Mouse (Mus musculus) layer of hippocampus, adult 6 months (tissue): ENCODE data around the gene Tubb1. TPM values are rescaled to one million over a fixed set of nuclear protein-coding genes. Genes with fewer than 3 reads are reported as not detected.

Experiments used
- long read RNA-seq, 2 experiments: library from polyadenylated mRNA; unstranded; transcript quantifications; one replicate each; pipeline ENCODE4 v2.0.0; 2019 to 2020
- polyA plus RNA-seq: library from polyadenylated mRNA; unstranded; fragments of <200 nt; fragmentation: Nextera tagmentation; gene quantifications from 2 replicates; pipeline ENCODE4 v1.2.3, GENCODE M21; 2021

Tubb1 gene
- not detected in 2 replicates for polyA plus RNA-seq
- long read RNA-seq, experiment 1 = 0 reads
- long read RNA-seq, experiment 2 = 0 reads

DNA sequence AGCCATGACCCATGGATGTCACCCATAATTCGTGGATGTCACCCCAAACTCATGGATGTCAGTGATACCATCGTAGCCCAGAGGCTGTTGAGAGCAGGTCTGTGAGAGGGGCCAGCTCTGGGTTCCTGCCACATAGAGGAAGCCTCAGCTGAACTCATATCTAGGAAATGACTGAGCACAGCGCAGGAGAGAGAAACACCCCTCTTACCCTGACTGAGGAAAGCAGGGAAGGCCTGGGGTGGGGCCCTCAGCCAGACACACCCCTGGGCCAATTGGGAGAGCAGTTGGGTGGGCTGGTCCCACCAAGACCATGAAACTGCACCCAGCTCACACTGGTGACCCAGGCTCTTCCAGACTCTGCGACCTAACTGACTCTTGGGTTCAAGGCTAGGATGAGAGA is at the start of gene Tubb1:
Gene Tubb1 (plus strand): TSS at position 343 of the 400 bp plus-strand sequence.

DNA sequence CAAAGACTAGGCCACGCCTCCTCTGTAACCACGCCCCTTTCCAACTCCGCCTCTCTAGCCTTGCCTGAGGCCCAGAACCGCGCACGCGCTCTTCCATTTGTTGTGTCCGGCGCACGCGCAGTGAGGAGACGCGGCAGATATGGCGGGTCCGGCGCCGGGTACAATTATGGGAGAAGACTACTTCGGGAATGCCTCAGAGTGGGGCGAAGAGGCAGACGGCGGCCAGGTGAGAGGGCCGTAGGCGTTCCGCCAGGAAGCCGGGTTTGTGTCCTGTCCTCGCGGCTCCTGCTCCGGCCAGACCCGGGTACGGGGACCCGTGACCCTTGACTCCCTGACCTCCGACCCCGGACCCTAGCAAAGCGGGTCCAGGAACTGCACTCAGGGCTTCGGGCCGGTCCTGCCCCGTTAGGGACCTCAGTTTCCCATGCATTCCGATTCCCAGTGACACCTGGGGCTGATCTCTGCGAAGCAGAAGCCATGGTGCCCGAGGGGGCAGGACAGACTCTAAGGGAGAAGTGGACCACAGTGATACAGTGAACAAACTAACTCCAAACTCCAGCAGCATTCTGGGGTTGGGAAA is 34.7 kb upstream of the Tubb1 start, which contains the start of gene Nelfcd:
Gene Nelfcd (plus strand): TSS at position 74 of the 580 bp plus-strand sequence.

DNA sequence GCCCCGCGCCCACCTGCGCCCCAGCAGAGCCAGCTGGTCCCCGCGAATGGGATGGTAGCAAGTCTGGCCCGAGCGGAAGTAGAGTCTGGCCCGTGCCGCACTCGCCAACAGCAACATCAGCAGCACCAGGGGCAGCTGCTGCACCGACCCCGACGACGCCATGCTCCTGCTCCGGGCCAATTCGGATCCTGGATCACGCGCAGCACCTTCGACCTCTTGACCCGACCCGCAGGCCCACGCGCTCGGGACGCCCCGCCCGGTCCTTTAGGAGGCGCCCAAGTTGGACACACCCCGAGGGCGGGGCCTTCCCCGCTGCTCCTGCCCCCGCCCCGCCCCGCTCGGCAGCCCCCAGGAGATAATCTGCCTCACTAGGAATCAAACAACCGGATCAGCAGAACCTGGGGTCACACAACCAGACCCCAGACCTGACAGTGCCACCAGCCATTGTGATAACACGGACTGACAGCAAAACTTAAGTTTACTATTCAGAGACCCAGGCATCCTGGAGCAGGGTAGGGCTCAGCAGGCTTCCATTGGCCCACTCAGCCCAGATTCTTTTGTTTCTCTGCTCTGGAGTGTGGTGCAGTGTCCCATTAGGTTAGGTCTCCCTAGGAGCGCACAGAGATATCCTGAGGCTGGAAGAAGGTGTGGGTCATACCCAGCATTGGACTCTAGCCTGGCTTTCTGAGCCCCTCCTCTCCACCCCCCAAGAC is 11.6 kb upstream of the Tubb1 start, which contains the start of gene Ctsz:
Gene Ctsz (minus strand): TSS at position 303 of the 713 bp plus-strand sequence.

DNA sequence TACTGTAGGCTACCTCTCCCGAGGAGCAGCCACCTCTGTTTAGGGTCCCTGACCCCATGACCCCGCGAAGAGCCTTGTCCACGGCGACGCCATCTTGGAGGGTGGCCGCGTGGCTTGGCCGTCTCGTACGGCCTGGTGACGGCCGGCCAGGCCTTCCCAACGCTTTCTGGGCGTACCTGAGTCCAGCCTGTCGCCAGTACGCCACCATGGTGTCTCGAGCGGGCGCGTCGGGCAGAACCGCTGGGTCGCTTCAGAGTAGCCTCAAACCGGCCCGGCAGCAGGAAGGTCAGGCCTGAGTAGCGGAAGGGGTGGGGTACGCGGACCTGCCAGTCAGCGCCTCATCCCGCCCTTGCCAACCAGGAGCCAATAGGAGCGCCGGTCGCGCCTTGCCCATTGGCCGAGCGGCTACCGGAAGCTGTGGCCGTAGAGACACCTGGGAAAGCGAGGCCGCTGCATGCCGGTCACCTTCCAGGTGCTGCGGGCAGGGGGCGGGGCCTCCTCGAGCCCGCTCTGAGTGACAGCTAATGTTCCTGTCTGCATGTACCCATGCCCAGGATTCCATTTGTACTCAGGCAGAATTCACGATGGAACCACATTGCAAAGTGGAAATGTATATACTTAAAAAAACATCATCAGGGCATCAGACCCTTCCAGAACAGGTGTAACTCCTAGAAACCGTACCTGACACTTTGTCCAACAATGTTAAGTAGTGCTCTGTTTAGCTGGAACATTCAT is 13.5 kb downstream of the Tubb1 start, which contains the start of gene Atp5e:
Gene Atp5e (minus strand): TSS at position 317 of the 735 bp plus-strand sequence.

DNA sequence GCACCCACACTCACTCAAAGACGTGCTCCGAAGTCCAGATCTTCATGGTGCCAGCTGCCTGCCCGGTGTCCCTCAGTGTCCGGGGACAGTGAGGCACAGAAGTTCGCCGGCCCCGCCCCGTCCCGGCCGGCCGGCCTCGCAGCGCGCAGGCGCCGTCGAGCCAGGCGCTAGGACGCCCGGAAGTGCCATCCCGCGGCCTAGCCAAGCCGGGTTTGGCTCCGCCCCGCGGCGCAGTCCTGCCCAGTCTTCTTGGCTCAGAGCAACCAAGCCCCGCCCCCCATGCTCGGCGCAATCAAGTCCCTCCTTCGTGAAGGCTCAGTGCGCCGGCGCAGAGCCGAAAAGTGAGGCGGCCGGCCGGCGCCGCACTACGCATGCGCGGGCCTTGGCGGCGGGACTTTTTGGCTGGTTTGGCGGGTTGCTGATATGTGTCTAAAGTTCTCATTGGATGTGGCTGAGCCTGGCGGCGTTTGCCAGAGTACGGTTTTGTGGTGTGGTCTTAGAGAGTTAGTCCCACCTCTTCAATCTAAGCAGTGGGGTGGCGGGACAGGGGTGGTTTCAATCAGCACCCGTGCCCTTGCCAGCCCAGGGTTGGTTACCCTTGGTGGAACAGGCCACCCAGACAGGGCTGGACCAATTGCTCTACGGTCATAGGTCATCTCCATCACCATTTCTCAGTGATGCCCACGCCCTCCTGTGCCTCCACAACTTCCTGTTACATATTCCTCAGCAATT is 22.5 kb downstream of the Tubb1 start, which contains the start of gene Prelid3b:
Gene Prelid3b (minus strand): TSS at position 264 of the 732 bp plus-strand sequence.

Other genes starting within 250 kb of the Tubb1 start
- 511 and 534 TPM in 2 replicates for gene Gnas, start 166.4 kb upstream of the Tubb1 start, polyA plus RNA-seq
- 32.6 and 77.3 TPM in 2 replicates for gene Gm20721, start 104.0 kb upstream of the Tubb1 start, polyA plus RNA-seq
- 47.3 and 47.8 TPM in 2 replicates for gene Nelfcd, start 34.9 kb upstream of the Tubb1 start, polyA plus RNA-seq
- 122 and 156 TPM in 2 replicates for gene Ctsz, start 11.7 kb upstream of the Tubb1 start, polyA plus RNA-seq
- gene Atp5e, start 13.4 kb downstream of the Tubb1 start, polyA plus RNA-seq = 1,680 and 1,841 TPM in 2 replicates
- gene Prelid3b, start 22.4 kb downstream of the Tubb1 start, polyA plus RNA-seq = 102 and 103 TPM in 2 replicates
- gene Zfp831, start 192.8 kb downstream of the Tubb1 start, polyA plus RNA-seq = 1.3 and 1.5 TPM in 2 replicates